In the genomic region with DNA sequence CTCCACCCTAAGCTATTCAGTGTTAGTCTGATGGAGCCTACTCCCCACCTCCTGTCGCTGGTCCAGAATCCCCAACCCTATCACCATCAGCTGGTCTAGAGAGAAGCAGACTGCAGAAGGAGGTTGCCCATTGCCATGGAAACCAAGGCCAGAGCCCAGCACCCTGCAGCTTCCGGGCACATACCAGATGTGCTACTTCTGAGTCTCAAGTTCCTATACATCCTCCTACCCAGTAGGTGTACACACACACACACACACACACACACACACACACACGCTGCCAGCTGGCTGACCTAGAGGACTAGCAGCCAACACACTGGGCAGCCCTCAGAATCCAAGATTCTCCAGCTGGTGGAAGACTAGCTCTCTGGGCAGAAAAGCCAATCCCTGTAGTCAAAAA, we compare ENCODE assay signal across 14 mouse cellular contexts.
DNase-seq lines count a peak whose midpoint lies in the region; ATAC-seq and TF ChIP-seq lines count a peak whose summit lies in the region.
"Had no signal": no experiment of that assay in that cellular context is flagged by ENCODE, and none has a peak within 500 bp of the region (broad histone marks: within the 10 kb centered on the region; RNA-seq: fewer than 3 reads in every experiment).

No protein-coding gene starts in this region.

- 79% methylated on average over 3 of the region's 3 CpGs for WGBS in neural tube, embryonic 13.5 days
- 41% methylated on average over 3 of the region's 3 CpGs for WGBS in olfactory bulb, adult 2 months
- 76% methylated on average over 3 of the region's 3 CpGs for WGBS in heart, embryonic 10.5 days

- peak; percentile 10 for DNase-seq in adrenal gland, adult 2 months
- DNase-seq in adrenal gland, postnatal 4 days (ENCODE audit: low spot score in 2 of 2), result no peak
- DNase-seq in neural tube, embryonic 10.5 days (ENCODE audit: extremely low spot score, low spot score), result no peak
- DNase-seq in layer of hippocampus, postnatal 10 days (ENCODE audit: low spot score in 2 of 2), result peak; percentile 55 to 68
- DNase-seq in lung, postnatal 36 days, result no peak
- DNase-seq in heart, embryonic 10.5 days (ENCODE audit: low spot score), result no peak
- DNase-seq: lung, postnatal 10 days had no signal

- H3K4me2 ChIP-seq in neural tube, embryonic 13.5 days, result no peak overlapping the region
- H3K4me2 ChIP-seq: intestine, embryonic 15.5 days; limb, embryonic 12.5 days; neural tube, embryonic 12.5 days; stomach, embryonic 15.5 days had no signal

- no peak overlapping the region for H3K9ac ChIP-seq in neural tube, embryonic 13.5 days
- H3K9ac ChIP-seq: intestine, embryonic 15.5 days; limb, embryonic 12.5 days; neural tube, embryonic 12.5 days; stomach, embryonic 15.5 days had no signal

- peak overlapping the region; percentile 33; the same call in 1 of the 2 replicates for H3K27ac ChIP-seq in neural tube, embryonic 13.5 days (replicated peaks)
- peak overlapping the region; percentile 73 for H3K27ac ChIP-seq in olfactory bulb, adult 2 months (ENCODE audit: insufficient read depth, low read depth, low read length)
- H3K27ac ChIP-seq in heart, embryonic 10.5 days, result no peak overlapping the region
- H3K27ac ChIP-seq: intestine, embryonic 15.5 days; limb, embryonic 12.5 days; neural tube, embryonic 12.5 days; stomach, embryonic 15.5 days had no signal

- peak; percentile 29; the same call in 1 of the 2 replicates for ATAC-seq in neural tube, embryonic 13.5 days (ENCODE audit: low read depth)
- ATAC-seq: intestine, embryonic 15.5 days had no signal

- H3K27me3 ChIP-seq in neural tube, embryonic 13.5 days, result no peaks in the 10 kb centered on the region
- H3K27me3 ChIP-seq in heart, embryonic 10.5 days (ENCODE audit: insufficient read depth, poor library complexity, severe bottlenecking), result no peaks in the 10 kb centered on the region
- H3K27me3 ChIP-seq: intestine, embryonic 15.5 days; neural tube, embryonic 12.5 days; stomach, embryonic 15.5 days had no signal

- H3K9me3 ChIP-seq in neural tube, embryonic 13.5 days, result peaks cover 7% of the 10 kb centered on the region; the same call in 1 of the 2 replicates
- H3K9me3 ChIP-seq in heart, embryonic 10.5 days, result no peaks in the 10 kb centered on the region
- H3K9me3 ChIP-seq: intestine, embryonic 15.5 days had no signal

- TF ChIP-seq POLR2A in olfactory bulb, adult 2 months (IDR thresholded peaks at IDR 0.05; ENCODE audit: insufficient read depth, low read depth, low read length), result no peak

- H3K4me3 ChIP-seq in neural tube, embryonic 13.5 days, result no peak overlapping the region
- H3K4me3 ChIP-seq in olfactory bulb, adult 2 months (ENCODE audit: insufficient read depth, low read depth, low read length), result no peak overlapping the region
- no peak overlapping the region for H3K4me3 ChIP-seq in heart, embryonic 10.5 days
- H3K4me3 ChIP-seq: intestine, embryonic 15.5 days; limb, embryonic 12.5 days; neural tube, embryonic 12.5 days; stomach, embryonic 15.5 days had no signal

- no peaks in the 10 kb centered on the region for H3K36me3 ChIP-seq in neural tube, embryonic 13.5 days
- H3K36me3 ChIP-seq in heart, embryonic 10.5 days, result no peaks in the 10 kb centered on the region
- H3K36me3 ChIP-seq: G1E; intestine, embryonic 15.5 days; limb, embryonic 12.5 days; neural tube, embryonic 12.5 days; stomach, embryonic 15.5 days had no signal

- TF ChIP-seq CTCF in olfactory bulb, adult 2 months (IDR thresholded peaks at IDR 0.05; ENCODE audit: insufficient read depth, low read depth, low read length), result no peak

- peaks cover 30% of the 10 kb centered on the region for H3K4me1 ChIP-seq in neural tube, embryonic 13.5 days (replicated peaks)
- H3K4me1 ChIP-seq in olfactory bulb, adult 2 months (ENCODE audit: control insufficient read depth, insufficient read depth, low read length), result peaks cover 35% of the 10 kb centered on the region
- H3K4me1 ChIP-seq in heart, embryonic 10.5 days, result no peaks in the 10 kb centered on the region
- H3K4me1 ChIP-seq: intestine, embryonic 15.5 days; stomach, embryonic 15.5 days had no signal

Comparison
In these comparisons a context has a peak if more than half of its experiments do, and no peak if none do; other contexts are left out.
1. DNase-seq: peak in adrenal gland, adult 2 months (single experiment) and layer of hippocampus, postnatal 10 days (2 of 2); none in adrenal gland, postnatal 4 days (0 of 2), neural tube, embryonic 10.5 days (single experiment), lung, postnatal 36 days (single experiment) and heart, embryonic 10.5 days (single experiment).